Mouse (Mus musculus): Measurements from ENCODE around the gene Cd80.

Gene Cd80

GRCm38 (mm10) chr16:38455511-38456418 is at the start of gene Cd80:
TSS of gene Cd80 (plus strand) at chr16:38455561.
- no peak for DNase-seq (ENCODE audit: low read depth, low spot score)

DNA sequence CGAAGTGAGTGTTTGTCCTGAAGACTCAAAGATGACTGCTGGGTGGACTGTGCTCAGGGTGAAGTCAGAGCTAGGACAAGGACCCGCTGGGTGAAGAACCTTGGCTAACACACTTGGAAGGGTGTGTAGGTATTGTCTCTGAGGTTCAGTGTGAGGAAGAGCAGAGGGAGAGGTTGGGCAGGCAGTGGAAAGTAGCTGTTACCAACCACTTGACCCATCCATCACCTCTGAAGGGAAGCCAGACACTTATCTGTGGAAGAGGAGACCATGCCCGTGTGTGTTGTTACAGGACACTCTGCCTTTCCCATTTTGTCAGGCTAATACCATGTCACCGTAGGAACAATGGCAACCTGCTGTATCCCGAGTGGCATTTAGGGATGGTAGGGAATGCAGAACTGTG is 49.1 kb upstream of the Cd80 start:
- no peak for DNase-seq (ENCODE audit: low read depth, low spot score)

GRCm38 (mm10) chr16:38406708-38407107 is 48.7 kb upstream of the Cd80 start:
- DNase-seq (ENCODE audit: low read depth, low spot score) = peak; percentile 78

- peak; percentile 89 for DNase-seq (ENCODE audit: low read depth, low spot score)
Observed at GRCm38 (mm10) chr16:38407584-38407983, 47.8 kb upstream of the Cd80 start.

GRCm38 (mm10) chr16:38408416-38408815 is 46.9 kb upstream of the Cd80 start:
- no peak for DNase-seq (ENCODE audit: low read depth, low spot score)

- DNase-seq (ENCODE audit: low read depth, low spot score) = no peak
Observed at GRCm38 (mm10) chr16:38414953-38415352, 40.4 kb upstream of the Cd80 start.

DNA sequence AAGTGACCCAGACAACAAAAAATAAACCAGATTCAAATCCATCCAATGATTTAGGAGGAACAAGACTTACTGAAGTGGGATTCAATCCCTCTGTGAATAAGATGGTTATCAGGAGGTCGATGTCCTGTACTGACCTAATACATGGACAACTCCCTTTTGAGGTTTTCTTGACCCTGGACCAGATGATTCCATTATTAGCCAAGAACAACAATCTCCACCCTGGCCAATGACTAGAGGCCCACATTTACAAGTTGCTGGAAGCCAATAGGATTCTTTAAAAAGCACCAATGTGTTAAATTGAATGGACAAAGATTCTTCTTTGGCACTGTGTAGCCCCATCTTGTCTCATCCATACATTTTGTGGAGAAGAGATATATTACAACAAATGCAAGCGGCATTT is 30.0 kb upstream of the Cd80 start:
- DNase-seq (ENCODE audit: low read depth, low spot score) = no peak

DNA sequence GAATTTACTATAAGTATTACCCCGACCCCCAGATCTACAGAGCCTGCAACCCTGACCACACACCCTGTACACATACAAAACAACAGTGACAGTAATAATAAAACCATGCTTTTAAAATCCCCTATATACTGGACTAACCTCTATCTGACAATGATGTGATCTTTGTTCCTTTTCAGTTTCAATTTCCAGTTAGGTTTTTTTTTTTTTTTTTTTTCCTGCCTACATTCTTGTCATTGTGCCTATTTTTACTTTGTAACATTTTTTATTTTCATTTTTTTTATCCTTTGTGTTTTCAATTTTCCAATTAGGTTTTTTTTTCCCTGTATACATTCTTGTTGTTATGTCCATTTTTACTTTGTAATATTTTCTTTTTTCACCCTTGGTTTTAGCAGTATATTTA is 29.6 kb upstream of the Cd80 start:
- DNase-seq (ENCODE audit: low read depth, low spot score) = no peak

GRCm38 (mm10) chr16:38431446-38432185 is 23.7 kb upstream of the Cd80 start:
- peak; percentile 83 for DNase-seq (ENCODE audit: low read depth, low spot score)

DNA sequence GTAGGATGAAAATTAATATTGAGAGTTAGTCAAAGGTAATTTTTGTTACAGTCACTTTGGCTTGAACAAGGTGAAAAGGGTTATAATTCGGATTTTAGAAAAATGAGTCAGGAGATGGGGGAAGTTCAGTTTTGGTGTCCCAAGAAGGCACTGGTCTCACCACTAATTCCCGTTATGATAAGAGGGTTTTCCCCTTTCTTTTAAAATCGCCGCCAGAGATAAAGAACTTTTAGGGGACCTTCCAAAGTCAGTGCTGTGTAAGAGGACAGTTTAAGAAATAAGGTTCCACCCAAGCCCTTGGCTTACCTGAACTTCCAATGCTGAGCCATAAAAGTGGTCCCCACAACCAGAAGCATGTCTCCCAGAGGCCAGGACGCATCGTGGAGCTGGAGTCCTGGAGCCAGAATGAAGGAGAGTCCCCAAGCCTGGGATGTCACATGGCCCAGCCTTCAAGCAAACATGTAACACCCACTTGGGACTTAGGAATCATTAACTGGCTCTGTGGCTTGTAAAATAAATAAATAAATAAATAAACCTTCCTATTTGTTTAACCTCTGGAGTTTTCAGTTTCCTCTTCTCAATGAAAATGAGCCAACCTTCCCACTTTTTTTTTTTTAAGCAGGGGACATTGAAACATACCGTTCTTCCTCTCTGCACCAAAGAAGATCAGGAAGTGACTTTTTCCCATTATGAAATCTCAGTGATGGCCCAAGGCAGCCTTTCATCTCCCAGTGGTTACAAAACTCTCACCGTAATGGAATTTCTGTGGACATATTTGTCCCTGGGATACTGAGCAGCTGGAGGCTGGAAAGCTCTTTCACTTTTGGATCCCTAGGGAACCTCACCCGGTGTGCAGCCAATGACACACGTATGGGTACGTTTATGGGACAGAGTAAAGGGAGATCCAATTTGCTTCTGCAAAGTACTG is 22.6 kb upstream of the Cd80 start, which contains the start of gene Pla1a:
TSS of gene Pla1a (minus strand) at position 648 of the 928 bp plus-strand sequence.
- no peak for DNase-seq (ENCODE audit: low read depth, low spot score)

DNA sequence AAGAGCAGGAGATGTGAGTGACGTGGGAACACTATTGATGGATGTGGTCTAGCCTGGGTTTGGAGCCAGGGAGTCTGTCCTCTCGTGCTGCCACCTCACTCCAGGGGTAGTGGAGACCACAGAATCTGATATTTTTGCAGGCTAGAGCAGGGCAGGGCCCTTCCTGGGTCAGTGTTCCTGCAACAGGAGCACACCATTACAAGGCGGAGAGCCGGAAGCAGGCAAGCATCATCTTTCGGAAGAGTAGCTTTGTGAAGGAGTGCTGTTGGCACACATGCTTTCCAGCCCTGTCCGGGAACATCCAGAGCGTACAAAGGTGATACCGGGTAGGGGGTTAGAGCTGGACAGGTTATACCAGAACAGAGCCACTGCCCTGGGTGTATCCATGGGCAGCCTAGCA is 21.8 kb upstream of the Cd80 start:
- DNase-seq (ENCODE audit: low read depth, low spot score) = no peak

DNA sequence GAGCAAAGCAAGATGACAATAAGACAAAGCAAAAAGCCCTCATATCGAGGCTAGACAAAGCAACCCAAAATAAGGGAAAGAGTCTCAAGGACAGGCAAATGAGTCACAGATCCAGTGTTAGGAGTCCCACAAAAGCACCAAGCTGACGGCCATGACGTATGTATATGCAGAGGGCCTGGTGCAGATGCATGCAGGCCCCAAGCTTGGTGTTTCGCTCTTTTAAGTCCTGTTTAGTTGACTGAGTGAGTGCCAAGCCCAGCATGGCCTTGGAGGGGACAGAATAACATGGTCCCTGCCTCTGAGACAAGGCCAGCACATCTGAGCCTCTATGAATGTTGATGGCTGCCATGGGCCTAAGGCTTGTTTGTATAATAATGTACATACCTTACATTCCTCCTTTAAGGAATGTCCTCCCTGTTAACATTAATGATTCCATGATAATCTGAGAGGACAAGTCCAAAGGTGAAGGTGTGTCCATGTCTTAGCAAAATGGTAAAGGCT is 21.0 kb upstream of the Cd80 start:
- peak; percentile 68 for DNase-seq (ENCODE audit: low read depth, low spot score)

GRCm38 (mm10) chr16:38439190-38439589 is 16.2 kb upstream of the Cd80 start:
- DNase-seq (ENCODE audit: low read depth, low spot score) = no peak

- DNase-seq (ENCODE audit: low read depth, low spot score) = no peak
Observed at GRCm38 (mm10) chr16:38440403-38440802, 15.0 kb upstream of the Cd80 start.

DNA sequence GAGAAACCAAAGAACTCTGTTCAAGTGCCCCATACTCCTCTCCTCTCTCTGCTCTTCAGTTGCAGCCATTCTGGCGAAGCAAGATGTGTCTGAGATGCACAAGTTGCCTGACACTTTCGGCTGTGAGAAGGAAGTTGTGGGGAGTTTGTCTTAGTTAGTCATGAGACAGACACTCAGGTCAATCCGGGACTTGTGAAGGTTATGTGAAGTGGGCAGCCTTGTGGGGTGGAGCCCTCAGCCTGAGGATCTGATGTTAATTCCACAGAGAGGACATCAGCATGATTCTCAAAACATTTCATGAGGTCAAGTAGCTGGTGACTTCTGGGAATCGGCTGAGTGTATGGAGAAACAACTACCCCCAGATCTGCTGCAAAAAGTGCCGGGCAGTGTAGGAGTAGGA is 13.8 kb upstream of the Cd80 start:
- DNase-seq (ENCODE audit: low read depth, low spot score) = peak; percentile 61

GRCm38 (mm10) chr16:38442216-38442615 is 13.1 kb upstream of the Cd80 start:
- DNase-seq (ENCODE audit: low read depth, low spot score) = peak; percentile 56

- peak; percentile 98 for DNase-seq (ENCODE audit: low read depth, low spot score)
Observed at GRCm38 (mm10) chr16:38443721-38444464, 11.5 kb upstream of the Cd80 start.

- peak; percentile 98 for DNase-seq (ENCODE audit: low read depth, low spot score)
Observed at GRCm38 (mm10) chr16:38445046-38445445, 10.3 kb upstream of the Cd80 start.

DNA sequence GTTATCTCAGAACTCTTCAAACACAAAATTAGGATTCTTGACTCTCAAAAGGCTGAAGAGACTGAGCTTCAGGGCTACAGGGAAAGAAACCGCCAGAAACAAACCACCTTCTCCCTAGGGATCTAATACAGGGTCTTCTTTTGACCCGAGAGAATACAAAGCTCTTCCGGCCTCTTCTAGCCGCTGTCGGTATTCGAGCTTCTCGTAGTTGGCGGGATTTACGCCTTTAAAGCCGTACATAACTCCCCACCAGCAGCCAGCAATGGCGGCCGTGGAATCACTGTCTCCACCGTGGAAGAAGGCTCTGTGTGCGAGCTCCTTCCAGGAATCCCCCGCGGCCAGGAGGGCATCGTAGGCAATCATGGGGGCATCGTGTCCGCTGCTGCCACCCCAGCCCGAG is 9.8 kb upstream of the Cd80 start:
- DNase-seq (ENCODE audit: low read depth, low spot score) = peak; percentile 82

DNA sequence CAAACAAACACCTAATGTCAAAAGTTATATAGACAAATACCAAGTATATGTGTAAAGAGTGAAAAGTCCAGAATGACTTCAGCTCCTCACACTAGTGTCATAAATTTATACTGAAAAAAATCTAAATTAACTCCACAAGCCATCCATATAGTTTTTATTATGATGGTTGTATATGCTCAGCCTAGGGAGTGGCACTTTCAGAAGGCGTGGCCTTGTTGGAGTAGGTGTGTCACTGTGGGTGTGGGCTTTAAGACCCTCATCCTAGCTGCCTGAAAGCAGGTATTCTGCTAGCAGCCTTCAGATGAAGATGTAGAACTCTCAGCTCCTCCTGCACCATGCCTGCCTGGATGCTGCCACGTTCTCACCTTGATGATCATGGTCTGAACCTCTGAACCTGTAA is 9.2 kb upstream of the Cd80 start:
- DNase-seq (ENCODE audit: low read depth, low spot score) = peak; percentile 86

- peak; percentile 90 for DNase-seq (ENCODE audit: low read depth, low spot score)
Observed at GRCm38 (mm10) chr16:38447366-38447765, 8.0 kb upstream of the Cd80 start.

All from R1 (cell line).